In the genomic region with DNA sequence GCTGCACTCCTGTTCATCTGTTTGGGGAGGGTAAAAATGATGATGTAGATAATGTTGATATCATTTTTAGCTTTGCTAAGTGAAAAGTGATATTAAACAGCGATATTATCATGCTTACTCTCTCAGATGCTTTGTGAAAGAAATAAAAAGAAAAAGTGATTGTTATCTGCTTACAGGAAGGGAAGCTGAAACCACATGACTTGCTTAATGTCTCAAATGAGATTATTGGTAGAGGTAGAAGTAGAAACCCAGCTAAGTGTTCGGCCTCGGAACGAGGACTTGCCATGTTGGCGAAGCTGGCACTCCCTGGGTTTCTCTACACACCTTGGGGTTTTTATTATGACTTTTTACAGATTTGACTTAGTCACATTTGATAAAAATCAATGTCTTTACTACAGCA, we compare ENCODE assay signal across 21 mouse cellular contexts.
A peak's percentile ranks its signal among the peaks of the same experiment; 100 is the strongest.
DNase-seq lines count a peak whose midpoint lies in the region; ATAC-seq and TF ChIP-seq lines count a peak whose summit lies in the region.
"Had no signal": no experiment of that assay in that cellular context is flagged by ENCODE, and none has a peak within 500 bp of the region (broad histone marks: within the 10 kb centered on the region; RNA-seq: fewer than 3 reads in every experiment).

No protein-coding gene starts in this region.

- no peak overlapping the region for H3K4me3 ChIP-seq in gastrocnemius, adult 2 months
- H3K4me3 ChIP-seq: heart, embryonic 13.5 days; hindbrain, embryonic 15.5 days had no signal

- DNase-seq in gastrocnemius, adult 2 months, result no peak
- no peak for DNase-seq in gastrocnemius, postnatal 10 days
- DNase-seq in MN1 (ENCODE audit: low spot score), result peak; percentile 68
- peak; percentile 4 for DNase-seq in induced T-regulatory cell, adult 2 months (ENCODE audit: low read depth)
- DNase-seq in frontal cortex, postnatal 10 days (ENCODE audit: low spot score in 2 of 2), result no peak
- DNase-seq in kidney, postnatal 10 days, result no peak
- DNase-seq: adrenal gland, postnatal 10 days; adrenal gland, postnatal 36 days; cerebellum, adult 18-20 months; cerebellum, adult 9-10 months; cerebellum, postnatal 14 days; forebrain, postnatal 0 days; gastrocnemius, postnatal 14 days; heart, adult 18-20 months; heart, postnatal 14 days; heart, postnatal 4 days had no signal

- intact Hi-C loops in gastrocnemius, adult 2 months (cut with DNase I), result no loop called here

- peak overlapping the region; percentile 38; the same call in 1 of the 2 replicates for H3K27ac ChIP-seq in gastrocnemius, adult 2 months
- H3K27ac ChIP-seq: heart, embryonic 13.5 days; hindbrain, embryonic 15.5 days had no signal

- TF ChIP-seq CTCF in gastrocnemius, adult 2 months (IDR thresholded peaks at IDR 0.05), result no peak

- no peak for ATAC-seq in erythroblast, adult 5-6 weeks (replicated peaks; ENCODE audit: low FRiP score, poor library complexity, severe bottlenecking)
- ATAC-seq: forebrain, embryonic 14.5 days; forebrain, postnatal 0 days; intestine, postnatal 0 days had no signal

Comparison
In these comparisons a context has a peak if more than half of its experiments do, and no peak if none do; other contexts are left out.
1. DNase-seq: peak in MN1 (single experiment) and induced T-regulatory cell, adult 2 months (single experiment); none in gastrocnemius, adult 2 months (single experiment), gastrocnemius, postnatal 10 days (single experiment), frontal cortex, postnatal 10 days (0 of 2) and kidney, postnatal 10 days (single experiment).